Mouse (Mus musculus) embryonic facial prominence, embryonic 15.5 days (tissue): ENCODE results near the gene Trpm8. TPM values are rescaled to one million over a fixed set of nuclear protein-coding genes. Genes with fewer than 3 reads are reported as not detected.

Experiments used
- ATAC-seq: fragments of 200-750 bp; cut with Nextera tagmentation; 2 replicates; pipeline ENCODE4 v1.8.0; 2017; ENCODE audit warnings: low read depth, moderate TSS enrichment; ENCODE audit not compliant: insufficient number of reproducible peaks, low FRiP score, low TSS enrichment
- H3K27ac ChIP-seq: fragments of 300-500 bp; sonication (generic); replicated peaks from 2 replicates; pipeline ENCODE4 v1.5.1; 2015; ENCODE audit warnings: mild to moderate bottlenecking, inconsistent platforms
- H3K27me3 ChIP-seq: fragments of 300-500 bp; sonication (generic); 2 replicates; pipeline ENCODE4 v1.6.1; 2015; ENCODE audit warnings: inconsistent platforms
- H3K36me3 ChIP-seq: fragments of 300-500 bp; sonication (generic); 2 replicates; pipeline ENCODE4 v1.6.1; 2015; ENCODE audit warnings: mild to moderate bottlenecking, inconsistent platforms
- H3K4me1 ChIP-seq: fragments of 300-500 bp; sonication (generic); 2 replicates; pipeline ENCODE4 v1.6.1; 2015; ENCODE audit warnings: inconsistent platforms
- H3K4me2 ChIP-seq: fragments of 300-500 bp; sonication (generic); replicated peaks from 2 replicates; pipeline ENCODE4 v1.6.1; 2015; ENCODE audit warnings: mild to moderate bottlenecking, inconsistent platforms
- H3K4me3 ChIP-seq: fragments of 300-500 bp; sonication (generic); replicated peaks from 2 replicates; pipeline ENCODE4 v1.5.1; 2015; ENCODE audit warnings: mild to moderate bottlenecking, inconsistent platforms
- H3K9ac ChIP-seq: fragments of 300-500 bp; sonication (generic); 2 replicates; pipeline ENCODE4 v1.6.1; 2015; ENCODE audit warnings: inconsistent platforms
- H3K9me3 ChIP-seq: fragments of 300-500 bp; sonication (generic); replicated peaks from 2 replicates; pipeline ENCODE4 v1.6.1; 2016; ENCODE audit warnings: inconsistent platforms
- WGBS: fragments of 180-500 bp; shearing (Covaris S2); methylation state at CpG from one replicate; pipeline ENCODE4 v1.1.7; 2015; 5-methylcytosine and 5-hydroxymethylcytosine counted together
- polyA plus RNA-seq: library from polyadenylated mRNA; unstranded; fragments of >200 nt; fragmentation: Nextera tagmentation; extraction: Ambion mirVana; gene quantifications from 2 replicates; pipeline ENCODE4 v1.2.1, GENCODE M21; 2015

Trpm8 gene
- polyA plus RNA-seq, 1 experiment from 2014 or later: 0.05 TPM

GRCm38 (mm10) chr1:88249596-88249995, 27.9 kb upstream of the Trpm8 start:
- WGBS: 77% methylated on average over 7 of the region's 7 CpGs
- H3K9ac ChIP-seq: no peak overlapping the region
- H3K9me3 ChIP-seq: peaks cover 71% of the 10 kb centered on the region
- H3K27me3 ChIP-seq: no peaks in the 10 kb centered on the region
- H3K36me3 ChIP-seq: no peaks in the 10 kb centered on the region
- no peak overlapping the region for H3K4me3 ChIP-seq
- ATAC-seq: no peak
- no peak overlapping the region for H3K27ac ChIP-seq
- no peak overlapping the region for H3K4me2 ChIP-seq
- no peaks in the 10 kb centered on the region for H3K4me1 ChIP-seq

GRCm38 (mm10) chr1:88250023-88250422, 27.4 kb upstream of the Trpm8 start:
- H3K4me3 ChIP-seq: no peak overlapping the region
- no peak overlapping the region for H3K9ac ChIP-seq
- 83% methylated on average over 5 of the region's 5 CpGs for WGBS
- no peaks in the 10 kb centered on the region for H3K36me3 ChIP-seq
- ATAC-seq: no peak
- peaks cover 70% of the 10 kb centered on the region for H3K9me3 ChIP-seq
- no peak overlapping the region for H3K27ac ChIP-seq
- no peaks in the 10 kb centered on the region for H3K4me1 ChIP-seq
- no peak overlapping the region for H3K4me2 ChIP-seq
- H3K27me3 ChIP-seq: no peaks in the 10 kb centered on the region

GRCm38 (mm10) chr1:88253106-88253505, 24.4 kb upstream of the Trpm8 start:
- no peak overlapping the region for H3K9ac ChIP-seq
- no peaks in the 10 kb centered on the region for H3K27me3 ChIP-seq
- H3K4me2 ChIP-seq: no peak overlapping the region
- no peaks in the 10 kb centered on the region for H3K4me1 ChIP-seq
- no peaks in the 10 kb centered on the region for H3K36me3 ChIP-seq
- ATAC-seq: no peak
- H3K4me3 ChIP-seq: no peak overlapping the region
- WGBS: 69% methylated on average over 8 of the region's 8 CpGs
- H3K27ac ChIP-seq: no peak overlapping the region
- peaks cover 47% of the 10 kb centered on the region for H3K9me3 ChIP-seq

GRCm38 (mm10) chr1:88253540-88253939, 23.9 kb upstream of the Trpm8 start:
- H3K4me1 ChIP-seq: no peaks in the 10 kb centered on the region
- WGBS: 68% methylated on average over 6 of the region's 6 CpGs
- no peak overlapping the region for H3K27ac ChIP-seq
- H3K9me3 ChIP-seq: peaks cover 44% of the 10 kb centered on the region
- no peak overlapping the region for H3K4me3 ChIP-seq
- no peak for ATAC-seq
- H3K27me3 ChIP-seq: no peaks in the 10 kb centered on the region
- H3K36me3 ChIP-seq: no peaks in the 10 kb centered on the region
- no peak overlapping the region for H3K4me2 ChIP-seq
- no peak overlapping the region for H3K9ac ChIP-seq

GRCm38 (mm10) chr1:88254793-88255465, 22.5 kb upstream of the Trpm8 start:
- peak; percentile 6 for ATAC-seq
- Histone ChIP-seq H3K4me1 (0 out of 2 replicates have a peak, but pooled peaks cover 5% of the 10 kb centered on the region), H3K9me3 (peaks cover 31% of the 10 kb centered on the region), H3K4me3 (no peak overlapping the region), H3K36me3 (peaks cover 6% of the 10 kb centered on the region), H3K9ac (no peak overlapping the region), H3K27ac (no peak overlapping the region), H3K27me3 (no peaks in the 10 kb centered on the region), H3K4me2 (no peak overlapping the region)
- WGBS: 83% methylated on average over 12 of the region's 12 CpGs

GRCm38 (mm10) chr1:88255466-88255857, 22.0 kb upstream of the Trpm8 start:
- H3K9me3 ChIP-seq: peaks cover 26% of the 10 kb centered on the region
- no peak overlapping the region for H3K27ac ChIP-seq
- H3K9ac ChIP-seq: no peak overlapping the region
- ATAC-seq: no peak
- H3K36me3 ChIP-seq: peaks cover 11% of the 10 kb centered on the region
- H3K4me3 ChIP-seq: no peak overlapping the region
- H3K27me3 ChIP-seq: no peaks in the 10 kb centered on the region
- WGBS: 55% methylated on average over 2 of the region's 2 CpGs
- peaks cover 5% of the 10 kb centered on the region; the same call in 1 of the 2 replicates for H3K4me1 ChIP-seq
- no peak overlapping the region for H3K4me2 ChIP-seq

GRCm38 (mm10) chr1:88255989-88256754, 21.3 kb upstream of the Trpm8 start:
- Histone ChIP-seq H3K4me2 (no peak overlapping the region), H3K36me3 (peaks cover 18% of the 10 kb centered on the region), H3K9ac (no peak overlapping the region), H3K27me3 (no peaks in the 10 kb centered on the region), H3K27ac (no peak overlapping the region), H3K4me1 (peaks cover 5% of the 10 kb centered on the region; the same call in 1 of the 2 replicates), H3K9me3 (peaks cover 21% of the 10 kb centered on the region; the same call in 1 of the 2 replicates), H3K4me3 (no peak overlapping the region)
- 80% methylated on average over 13 of the region's 13 CpGs for WGBS
- ATAC-seq: no peak

- ATAC-seq: no peak
- H3K27ac ChIP-seq: no peak overlapping the region
- H3K27me3 ChIP-seq: no peaks in the 10 kb centered on the region
- no peak overlapping the region for H3K9ac ChIP-seq
- 72% methylated on average over 10 of the region's 10 CpGs for WGBS
- H3K4me3 ChIP-seq: no peak overlapping the region
- peaks cover 9% of the 10 kb centered on the region for H3K4me1 ChIP-seq
- peaks cover 27% of the 10 kb centered on the region for H3K36me3 ChIP-seq
- H3K4me2 ChIP-seq: no peak overlapping the region
- peaks cover 19% of the 10 kb centered on the region; the same call in 1 of the 2 replicates for H3K9me3 ChIP-seq
These were observed 20.4 kb upstream of the Trpm8 start for GRCm38 (mm10) chr1:88256886-88257663.

- Histone ChIP-seq H3K4me1 (peaks cover 9% of the 10 kb centered on the region), H3K4me3 (no peak overlapping the region), H3K4me2 (no peak overlapping the region), H3K9ac (no peak overlapping the region), H3K27me3 (no peaks in the 10 kb centered on the region), H3K9me3 (peaks cover 13% of the 10 kb centered on the region; the same call in 1 of the 2 replicates), H3K36me3 (peaks cover 34% of the 10 kb centered on the region), H3K27ac (no peak overlapping the region)
- 78% methylated on average over 6 of the region's 6 CpGs for WGBS
- no peak for ATAC-seq
These were observed 19.8 kb upstream of the Trpm8 start for GRCm38 (mm10) chr1:88257681-88258080.

GRCm38 (mm10) chr1:88258361-88258760, 19.1 kb upstream of the Trpm8 start:
- peaks cover 9% of the 10 kb centered on the region for H3K4me1 ChIP-seq
- H3K9me3 ChIP-seq: peaks cover 10% of the 10 kb centered on the region; the same call in 1 of the 2 replicates
- H3K27me3 ChIP-seq: no peaks in the 10 kb centered on the region
- WGBS: 64% methylated on average over 6 of the region's 6 CpGs
- no peak overlapping the region for H3K4me3 ChIP-seq
- H3K9ac ChIP-seq: no peak overlapping the region
- H3K36me3 ChIP-seq: peaks cover 40% of the 10 kb centered on the region
- ATAC-seq: no peak
- H3K4me2 ChIP-seq: no peak overlapping the region
- H3K27ac ChIP-seq: no peak overlapping the region
